Mouse (Mus musculus) embryonic facial prominence, embryonic 12.5 days (tissue): ENCODE measurements around the gene Tmco4. TPM values are rescaled to one million over a fixed set of nuclear protein-coding genes. Genes with fewer than 3 reads are reported as not detected.
A peak's percentile ranks its signal among the peaks of the same experiment; 100 is the strongest.

Experiments
- ATAC-seq: fragments of 200-750 bp; cut with Nextera tagmentation; 2 replicates; pipeline ENCODE4 v1.8.0; 2017; ENCODE audit not compliant: insufficient number of reproducible peaks, insufficient read depth, low FRiP score, low TSS enrichment
- H3K27ac ChIP-seq: fragments of 300-500 bp; sonication (generic); 2 replicates; pipeline ENCODE4 v1.5.1; 2016; ENCODE audit warnings: mild to moderate bottlenecking
- H3K27me3 ChIP-seq: fragments of 300-500 bp; sonication (generic); 2 replicates; pipeline ENCODE4 v1.6.1; 2016; ENCODE audit warnings: mild to moderate bottlenecking, moderate library complexity
- H3K36me3 ChIP-seq: fragments of 300-500 bp; sonication (generic); 2 replicates; pipeline ENCODE4 v1.6.1; 2016; ENCODE audit warnings: mild to moderate bottlenecking
- H3K4me1 ChIP-seq: fragments of 300-500 bp; sonication (generic); 2 replicates; pipeline ENCODE4 v1.6.1; 2016
- H3K4me2 ChIP-seq: fragments of 300-500 bp; sonication (generic); replicated peaks from 2 replicates; pipeline ENCODE4 v1.6.1; 2016; ENCODE audit warnings: mild to moderate bottlenecking, moderate library complexity
- H3K4me3 ChIP-seq: fragments of 300-500 bp; sonication (generic); 2 replicates; pipeline ENCODE4 v1.5.1; 2016; ENCODE audit warnings: mild to moderate bottlenecking
- H3K9ac ChIP-seq: fragments of 300-500 bp; sonication (generic); 2 replicates; pipeline ENCODE4 v1.6.1; 2016; ENCODE audit warnings: mild to moderate bottlenecking, moderate library complexity
- H3K9me3 ChIP-seq: fragments of 300-500 bp; sonication (generic); 2 replicates; pipeline ENCODE4 v1.6.1; 2016; ENCODE audit warnings: mild to moderate bottlenecking, moderate library complexity
- WGBS: fragments of 180-500 bp; shearing (Covaris S2); methylation state at CpG from one replicate; pipeline ENCODE4 v1.1.7; 2016; 5-methylcytosine and 5-hydroxymethylcytosine counted together
- polyA plus RNA-seq: library from polyadenylated mRNA; unstranded; fragments of >200 nt; fragmentation: Nextera tagmentation; extraction: Ambion mirVana; gene quantifications from 2 replicates; pipeline ENCODE4 v1.2.1, GENCODE M21; 2016

Tmco4 gene
- polyA plus RNA-seq, 1 experiment from 2014 or later: 3.7 TPM

- peaks cover 14% of the 10 kb centered on the region for H3K27me3 ChIP-seq
- no peak for ATAC-seq
These were observed 95.6 kb downstream of the Tmco4 start for GRCm38 (mm10) chr4:139068287-139068686.

GRCm38 (mm10) chr4:139074060-139074459, 101.4 kb downstream of the Tmco4 start:
- Histone ChIP-seq H3K36me3 (no peaks in the 10 kb centered on the region), H3K4me1 (0 out of 2 replicates have a peak, but pooled peaks cover 13% of the 10 kb centered on the region), H3K27ac (no peak overlapping the region), H3K9ac (no peak overlapping the region), H3K27me3 (peaks cover 56% of the 10 kb centered on the region), H3K4me3 (peak overlapping the region; percentile 63), H3K4me2 (peak overlapping the region; percentile 94), H3K9me3 (no peaks in the 10 kb centered on the region)
- ATAC-seq: no peak
- WGBS: 20% methylated on average over 29 of the region's 29 CpGs

More at GRCm38 (mm10) chr4:139068287-139068686, 95.6 kb downstream of the Tmco4 start:
- Histone ChIP-seq H3K36me3 (no peaks in the 10 kb centered on the region), H3K9me3 (no peaks in the 10 kb centered on the region), H3K9ac (no peak overlapping the region), H3K4me2 (no peak overlapping the region), H3K4me3 (no peak overlapping the region), H3K4me1 (no peaks in the 10 kb centered on the region), H3K27ac (no peak overlapping the region)
- WGBS: 40% methylated on average over 4 of the region's 4 CpGs

- peak within 1 kb of the TSS; percentile 64 for H3K9ac ChIP-seq
- 1% methylated on average over 59 of the region's 77 CpGs for WGBS
- ATAC-seq: 0 out of 2 replicates have a peak, but pooled peaks have one; percentile 17
- H3K27ac ChIP-seq: no peak within 1 kb of the TSS
- H3K9me3 ChIP-seq: no peaks in the 10 kb centered on the region
- H3K36me3 ChIP-seq: no peaks in the 10 kb centered on the region
- peak within 1 kb of the TSS; percentile 94 for H3K4me2 ChIP-seq
- peak within 1 kb of the TSS; percentile 63 for H3K4me3 ChIP-seq
- H3K27me3 ChIP-seq: peaks cover 59% of the 10 kb centered on the region
- 0 out of 2 replicates have a peak, but pooled peaks cover 13% of the 10 kb centered on the region for H3K4me1 ChIP-seq
These were observed 102.5 kb downstream of the Tmco4 start, which contains the start of gene Htr6 for GRCm38 (mm10) chr4:139075041-139075711. TSS of gene Htr6 (minus strand) at chr4:139075570.

GRCm38 (mm10) chr4:139075915-139076314, 103.2 kb downstream of the Tmco4 start:
- no peak overlapping the region for H3K27ac ChIP-seq
- H3K4me1 ChIP-seq: 0 out of 2 replicates have a peak, but pooled peaks cover 13% of the 10 kb centered on the region
- no peaks in the 10 kb centered on the region for H3K36me3 ChIP-seq
- H3K4me2 ChIP-seq: peak overlapping the region; percentile 94
- H3K9me3 ChIP-seq: no peaks in the 10 kb centered on the region
- H3K9ac ChIP-seq: no peak overlapping the region
- peaks cover 59% of the 10 kb centered on the region for H3K27me3 ChIP-seq
- ATAC-seq: no peak
- H3K4me3 ChIP-seq: peak overlapping the region; percentile 63
- 14% methylated on average over 5 of the region's 5 CpGs for WGBS

GRCm38 (mm10) chr4:139078313-139078712, 105.6 kb downstream of the Tmco4 start:
- WGBS: 31% methylated on average over 2 of the region's 2 CpGs
- Histone ChIP-seq H3K27ac (no peak overlapping the region), H3K27me3 (peaks cover 45% of the 10 kb centered on the region), H3K9ac (no peak overlapping the region), H3K9me3 (no peaks in the 10 kb centered on the region), H3K36me3 (0 out of 2 replicates have a peak, but pooled peaks cover 5% of the 10 kb centered on the region), H3K4me2 (no peak overlapping the region), H3K4me1 (peaks cover 25% of the 10 kb centered on the region), H3K4me3 (no peak overlapping the region)
- ATAC-seq: no peak

- H3K4me1 ChIP-seq: peaks cover 29% of the 10 kb centered on the region
- ATAC-seq: no peak
These were observed 106.0 kb downstream of the Tmco4 start for GRCm38 (mm10) chr4:139078726-139079125.

GRCm38 (mm10) chr4:139079439-139079838, 106.8 kb downstream of the Tmco4 start:
- Histone ChIP-seq H3K4me1 (peaks cover 30% of the 10 kb centered on the region), H3K9ac (no peak overlapping the region), H3K9me3 (no peaks in the 10 kb centered on the region), H3K4me2 (no peak overlapping the region), H3K4me3 (no peak overlapping the region), H3K27me3 (peaks cover 33% of the 10 kb centered on the region), H3K27ac (no peak overlapping the region), H3K36me3 (0 out of 2 replicates have a peak, but pooled peaks cover 9% of the 10 kb centered on the region)
- no peak for ATAC-seq
- WGBS: 84% methylated on average over 11 of the region's 11 CpGs

More at GRCm38 (mm10) chr4:139078726-139079125, 106.0 kb downstream of the Tmco4 start:
- H3K9me3 ChIP-seq: no peaks in the 10 kb centered on the region
- H3K27me3 ChIP-seq: peaks cover 40% of the 10 kb centered on the region
- 0 out of 2 replicates have a peak, but pooled peaks cover 5% of the 10 kb centered on the region for H3K36me3 ChIP-seq
- 13% methylated on average over 4 of the region's 4 CpGs for WGBS
- no peak overlapping the region for H3K4me2 ChIP-seq
- H3K4me3 ChIP-seq: no peak overlapping the region
- H3K9ac ChIP-seq: no peak overlapping the region
- H3K27ac ChIP-seq: no peak overlapping the region

- Histone ChIP-seq H3K4me3 (no peak overlapping the region), H3K4me1 (peaks cover 24% of the 10 kb centered on the region), H3K9me3 (no peaks in the 10 kb centered on the region), H3K27ac (no peak overlapping the region), H3K9ac (no peak overlapping the region), H3K36me3 (peaks cover 16% of the 10 kb centered on the region; the same call in 1 of the 2 replicates), H3K4me2 (no peak overlapping the region), H3K27me3 (peaks cover 25% of the 10 kb centered on the region)
- whole genome bisulfite sequencing: 94% methylated on average over 7 of the region's 7 CpGs
- ATAC-seq: no peak
These were observed 107.6 kb downstream of the Tmco4 start for GRCm38 (mm10) chr4:139080259-139080658.

- WGBS: 73% methylated on average over 18 of the region's 18 CpGs
- H3K9ac ChIP-seq: no peak overlapping the region
- H3K4me2 ChIP-seq: no peak overlapping the region
- ATAC-seq: no peak
- peaks cover 17% of the 10 kb centered on the region; the same call in 1 of the 2 replicates for H3K36me3 ChIP-seq
- H3K4me3 ChIP-seq: no peak overlapping the region
- no peak overlapping the region for H3K27ac ChIP-seq
- no peaks in the 10 kb centered on the region for H3K9me3 ChIP-seq
- peaks cover 14% of the 10 kb centered on the region for H3K27me3 ChIP-seq
- H3K4me1 ChIP-seq: peaks cover 21% of the 10 kb centered on the region
These were observed 108.7 kb downstream of the Tmco4 start for GRCm38 (mm10) chr4:139081270-139081931.

GRCm38 (mm10) chr4:139082790-139083564, 110.3 kb downstream of the Tmco4 start:
- peaks cover 17% of the 10 kb centered on the region; the same call in 1 of the 2 replicates for H3K36me3 ChIP-seq
- 34% methylated on average over 12 of the region's 12 CpGs for WGBS
- peaks cover 21% of the 10 kb centered on the region for H3K4me1 ChIP-seq
- no peak overlapping the region; the same call in 1 of the 2 replicates for H3K9ac ChIP-seq
- peak overlapping the region; percentile 62 for H3K27ac ChIP-seq
- H3K4me3 ChIP-seq: no peak overlapping the region
- H3K9me3 ChIP-seq: no peaks in the 10 kb centered on the region
- H3K27me3 ChIP-seq: 0 out of 2 replicates have a peak, but pooled peaks cover 3% of the 10 kb centered on the region
- peak overlapping the region; percentile 0; the same call in 1 of the 2 replicates for H3K4me2 ChIP-seq
- peak; percentile 59 for ATAC-seq

- no peak for ATAC-seq
- Histone ChIP-seq H3K27ac (no peak overlapping the region), H3K9me3 (no peaks in the 10 kb centered on the region), H3K27me3 (peaks cover 4% of the 10 kb centered on the region; the same call in 1 of the 2 replicates), H3K36me3 (peaks cover 22% of the 10 kb centered on the region; the same call in 1 of the 2 replicates), H3K4me3 (no peak overlapping the region), H3K4me1 (peaks cover 41% of the 10 kb centered on the region), H3K9ac (no peak overlapping the region), H3K4me2 (no peak overlapping the region)
- 78% methylated on average over 11 of the region's 11 CpGs for WGBS
These were observed 112.6 kb downstream of the Tmco4 start for GRCm38 (mm10) chr4:139085337-139085736.
